Comparison of ENCODE assay signal across 8 mouse cellular contexts in genomic region chr2:158194945-158195640, GRCm38 (mm10). TPM values are rescaled to one million over a fixed set of nuclear protein-coding genes. Genes with fewer than 3 reads are reported as not detected.
DNase-seq lines count a peak whose midpoint lies in the region; ATAC-seq and TF ChIP-seq lines count a peak whose summit lies in the region.

No protein-coding gene starts in this region.

- H3K9me3 ChIP-seq in ES-Bruce4 (replicated peaks; ENCODE audit: control insufficient read depth, insufficient read depth, low read length, poor library complexity, severe bottlenecking) = no peaks in the 10 kb centered on the region
- no peaks in the 10 kb centered on the region for H3K9me3 ChIP-seq in limb, embryonic 11.5 days (ENCODE audit: control insufficient read depth, low read length)

- no peak overlapping the region for H3K4me2 ChIP-seq in limb, embryonic 11.5 days (ENCODE audit: low read depth, severe bottlenecking)

- peak; percentile 44 for DNase-seq in layer of hippocampus, adult 11-12 months (ENCODE audit: low spot score)
- DNase-seq in layer of hippocampus, adult 9-11 months = no peak
- DNase-seq in c-Kit-negative CD71-positive TER-119-positive erythroid progenitor cells, embryonic 14.5 days (ENCODE audit: low read depth, low spot score) = peak; percentile 37
- peak; percentile 38 for DNase-seq in gastrocnemius, postnatal 25 days
- DNase-seq in limb, embryonic 11.5 days (ENCODE audit: low spot score) = peak; percentile 61
- DNase-seq in naive thymus-derived CD4-positive, alpha-beta T cell, adult 2 months (ENCODE audit: low read depth) = peak; percentile 70
- no peak for DNase-seq in spleen, adult 12 weeks (ENCODE audit: low spot score)

- no peak overlapping the region for H3K9ac ChIP-seq in ES-Bruce4 (ENCODE audit: low read depth, poor library complexity, severe bottlenecking)
- H3K9ac ChIP-seq in limb, embryonic 11.5 days (ENCODE audit: low read length) = no peak overlapping the region

- TF ChIP-seq CTCF in ES-Bruce4 (IDR thresholded peaks at IDR 0.05; ENCODE audit: low read depth, low read length) = peak; percentile 87

- H3K36me3 ChIP-seq in ES-Bruce4 (ENCODE audit: control insufficient read depth, insufficient read depth, low read length, poor library complexity, severe bottlenecking) = no peaks in the 10 kb centered on the region
- H3K36me3 ChIP-seq in limb, embryonic 11.5 days (ENCODE audit: control insufficient read depth, insufficient read depth, low read length) = no peaks in the 10 kb centered on the region

- no peaks in the 10 kb centered on the region for H3K4me1 ChIP-seq in ES-Bruce4 (ENCODE audit: control insufficient read depth, insufficient read depth, low read length)
- H3K4me1 ChIP-seq in limb, embryonic 11.5 days (ENCODE audit: control insufficient read depth, insufficient read depth, low read length) = 0 out of 2 replicates have a peak, but pooled peaks cover 3% of the 10 kb centered on the region

- no peak overlapping the region for H3K27ac ChIP-seq in ES-Bruce4 (ENCODE audit: insufficient read depth, low read length)
- no peak overlapping the region for H3K27ac ChIP-seq in limb, embryonic 11.5 days (replicated peaks; ENCODE audit: low read depth, low read length)

- peak; percentile 42; the same call in 1 of the 2 replicates for TF ChIP-seq EP300 in ES-Bruce4 (IDR thresholded peaks at IDR 0.05; ENCODE audit: insufficient read depth, low read depth, low read length)

- no peaks in the 10 kb centered on the region for H3K27me3 ChIP-seq in ES-Bruce4 (ENCODE audit: control insufficient read depth, insufficient read depth, low read length, poor library complexity, severe bottlenecking)
- no peaks in the 10 kb centered on the region for H3K27me3 ChIP-seq in limb, embryonic 11.5 days (ENCODE audit: control insufficient read depth, insufficient read depth, low read length)

- H3K4me3 ChIP-seq in ES-Bruce4 (ENCODE audit: low read depth, low read length) = no peak overlapping the region
- no peak overlapping the region for H3K4me3 ChIP-seq in limb, embryonic 11.5 days (ENCODE audit: low read depth, low read length)

- no peak for TF ChIP-seq POLR2A in ES-Bruce4 (IDR thresholded peaks at IDR 0.05; ENCODE audit: insufficient read depth, low read length)

- 18% methylated on average over 10 of the region's 10 CpGs for WGBS in limb, embryonic 11.5 days

- no peak for ATAC-seq in limb, embryonic 11.5 days (ENCODE audit: insufficient number of reproducible peaks, low FRiP score, low TSS enrichment, low read depth)

RNA-seq across cellular contexts. Expression of gene D630003M21Rik, which starts 33.9 kb away (rescaled TPM):
- 0.34 and 0.38 TPM in 2 replicates for polyA plus RNA-seq in ES-Bruce4 (2011; ENCODE audit: insufficient read depth, insufficient read length, low read depth, missing spikeins)
- total RNA-seq in gastrocnemius, postnatal 25 days (2021) = 1 to 10 TPM; 1.8 to 2.0 TPM
- polyA plus RNA-seq in limb, embryonic 11.5 days (2014; fragmentation: Nextera tagmentation; extraction: Ambion mirVana) = 2.3 and 3.2 TPM in 2 replicates

RNA-seq across cellular contexts. Expression of gene Tgm2, which starts 48.9 kb away (rescaled TPM):
- 18.4 and 23.2 TPM in 2 replicates for polyA plus RNA-seq in ES-Bruce4 (2011; ENCODE audit: insufficient read depth, insufficient read length, low read depth, missing spikeins)
- total RNA-seq in gastrocnemius, postnatal 25 days (2021) = 10 to 100 TPM; 47.9 to 52.3 TPM
- 1.2 and 1.7 TPM in 2 replicates for polyA plus RNA-seq in limb, embryonic 11.5 days (2014; fragmentation: Nextera tagmentation; extraction: Ambion mirVana)

Comparison
In these comparisons a context has a peak if more than half of its experiments do, and no peak if none do; other contexts are left out.
1. DNase-seq: peak in layer of hippocampus, adult 11-12 months (single experiment), c-Kit-negative CD71-positive TER-119-positive erythroid progenitor cells, embryonic 14.5 days (single experiment), gastrocnemius, postnatal 25 days (single experiment), limb, embryonic 11.5 days (single experiment) and naive thymus-derived CD4-positive, alpha-beta T cell, adult 2 months (single experiment); none in layer of hippocampus, adult 9-11 months (single experiment) and spleen, adult 12 weeks (single experiment).